Mouse (Mus musculus) hindbrain, embryonic 10.5 days (tissue): ENCODE measurements around the gene Psma2. TPM values are rescaled to one million over a fixed set of nuclear protein-coding genes. Genes with fewer than 3 reads are reported as not detected.

Source experiments
- DNase-seq: peaks from one replicate; pipeline ENCODE4 v3.0.0-alpha.2; 2017; ENCODE audit warnings: low spot score
- H3K27ac ChIP-seq: fragments of 300-500 bp; sonication (generic); 2 replicates; pipeline ENCODE4 v1.5.1; 2016; ENCODE audit warnings: mild to moderate bottlenecking, moderate library complexity
- H3K27me3 ChIP-seq: fragments of 300-500 bp; sonication (generic); 2 replicates; pipeline ENCODE4 v1.6.1; 2016; ENCODE audit warnings: mild to moderate bottlenecking; ENCODE audit not compliant: poor library complexity, insufficient read depth, severe bottlenecking
- H3K36me3 ChIP-seq: fragments of 300-500 bp; sonication (generic); 2 replicates; pipeline ENCODE4 v1.6.1; 2016; ENCODE audit warnings: mild to moderate bottlenecking, moderate library complexity
- H3K4me1 ChIP-seq: fragments of 300-500 bp; sonication (generic); replicated peaks from 2 replicates; pipeline ENCODE4 v1.6.1; 2016; ENCODE audit warnings: mild to moderate bottlenecking
- H3K4me3 ChIP-seq: fragments of 300-500 bp; sonication (generic); 2 replicates; pipeline ENCODE4 v1.5.1; 2016; ENCODE audit warnings: mild to moderate bottlenecking, moderate library complexity
- H3K9me3 ChIP-seq: fragments of 300-500 bp; sonication (generic); 2 replicates; pipeline ENCODE4 v1.6.1; 2016; ENCODE audit warnings: mild to moderate bottlenecking, moderate library complexity
- WGBS: fragments of 180-500 bp; shearing (Covaris S2); methylation state at CpG from one replicate; pipeline ENCODE4 v1.1.7; 2016; 5-methylcytosine and 5-hydroxymethylcytosine counted together
- polyA plus RNA-seq: library from polyadenylated mRNA; unstranded; fragments of >200 nt; fragmentation: Nextera tagmentation; extraction: Ambion mirVana; gene quantifications from 2 replicates; pipeline ENCODE4 v1.2.1, GENCODE M21; 2016

The Psma2 gene
- polyA plus RNA-seq, 1 experiment from 2014 or later, result 235 TPM

GRCm38 (mm10) chr13:14688955-14689354 is 75.9 kb downstream of the Psma2 start:
- 73% methylated on average over 3 of the region's 3 CpGs for whole genome bisulfite sequencing
- no peak for DNase-seq
- Histone ChIP-seq H3K36me3 (no peaks in the 10 kb centered on the region), H3K9me3 (no peaks in the 10 kb centered on the region), H3K4me1 (no peaks in the 10 kb centered on the region), H3K27me3 (no peaks in the 10 kb centered on the region), H3K27ac (no peak overlapping the region), H3K4me3 (no peak overlapping the region)

- WGBS, result 85% methylated on average over 2 of the region's 2 CpGs
- H3K9me3 ChIP-seq, result no peaks in the 10 kb centered on the region
- H3K27me3 ChIP-seq, result no peaks in the 10 kb centered on the region
- no peaks in the 10 kb centered on the region for H3K36me3 ChIP-seq
- H3K4me3 ChIP-seq, result no peak overlapping the region
- no peaks in the 10 kb centered on the region for H3K4me1 ChIP-seq
- H3K27ac ChIP-seq, result no peak overlapping the region
- no peak for DNase-seq
Measured at GRCm38 (mm10) chr13:14716801-14717200, 103.8 kb downstream of the Psma2 start.

GRCm38 (mm10) chr13:14717755-14718154 is 104.7 kb downstream of the Psma2 start:
- no peaks in the 10 kb centered on the region for H3K4me1 ChIP-seq
- H3K4me3 ChIP-seq, result no peak overlapping the region
- no peaks in the 10 kb centered on the region for H3K9me3 ChIP-seq
- H3K27ac ChIP-seq, result no peak overlapping the region
- 75% methylated on average over 3 of the region's 3 CpGs for WGBS
- H3K36me3 ChIP-seq, result no peaks in the 10 kb centered on the region
- no peaks in the 10 kb centered on the region for H3K27me3 ChIP-seq
- DNase-seq, result no peak

Other genes starting within 250 kb of the Psma2 start
- gene Hecw1, start 90.0 kb upstream of the Psma2 start, polyA plus RNA-seq, result 4.5 and 7.7 TPM in 2 replicates
- gene Mrpl32, start 75 bp upstream of the Psma2 start, polyA plus RNA-seq, result 103 and 106 TPM in 2 replicates
- 30.8 and 31.3 TPM in 2 replicates for gene AW209491, start 16.9 kb downstream of the Psma2 start, polyA plus RNA-seq